Mouse (Mus musculus) heart, embryonic 14.5 days (tissue): Measurements from ENCODE around the gene Zfp316. TPM values are rescaled to one million over a fixed set of nuclear protein-coding genes. Genes with fewer than 3 reads are reported as not detected.

Source experiments
- ATAC-seq: fragments of 200-750 bp; cut with Nextera tagmentation; 2 replicates; pipeline ENCODE4 v1.8.0; 2017; ENCODE audit warnings: low read depth, moderate TSS enrichment; ENCODE audit not compliant: insufficient number of reproducible peaks, insufficient read depth, low FRiP score
- H3K27ac ChIP-seq, 2 experiments: fragments of 200-500 bp in 1 of 2; fragments of 300-500 bp in 1 of 2; sonication (generic) in 1 of 2; replicated peaks in 1 of 2; 2 replicates each; pipeline ENCODE4 v1.5.1; 2012 to 2014; ENCODE audit warnings: low read depth in 2 of 2, low read length in 2 of 2, control low read depth in 1 of 2, mild to moderate bottlenecking in 1 of 2, mixed read lengths in 1 of 2; ENCODE audit not compliant: control insufficient read depth in 1 of 2, insufficient read depth in 1 of 2
- H3K27me3 ChIP-seq: fragments of 300-500 bp; sonication (generic); 2 replicates; pipeline ENCODE4 v1.6.1; 2014; ENCODE audit warnings: mild to moderate bottlenecking, low read length, control low read depth; ENCODE audit not compliant: control insufficient read depth, insufficient read depth
- H3K36me3 ChIP-seq: fragments of 300-500 bp; sonication (generic); 2 replicates; pipeline ENCODE4 v1.6.1; 2014; ENCODE audit warnings: mild to moderate bottlenecking, control low read depth, low read length, mixed read lengths; ENCODE audit not compliant: control insufficient read depth, insufficient read depth
- H3K4me1 ChIP-seq, 2 experiments: fragments of 200-500 bp in 1 of 2; fragments of 300-500 bp in 1 of 2; sonication (generic) in 1 of 2; 2 replicates each; pipeline ENCODE4 v1.6.1; 2012 to 2014; ENCODE audit warnings: low read length in 2 of 2, control low read depth in 1 of 2, mixed read lengths in 1 of 2; ENCODE audit not compliant: control insufficient read depth in 2 of 2, insufficient read depth in 2 of 2
- H3K4me2 ChIP-seq: fragments of 300-500 bp; sonication (generic); 2 replicates; pipeline ENCODE4 v1.6.1; 2014; ENCODE audit warnings: mild to moderate bottlenecking, low read length
- H3K4me3 ChIP-seq, 2 experiments: fragments of 200-500 bp in 1 of 2; fragments of 300-500 bp in 1 of 2; sonication (generic) in 1 of 2; 2 replicates each; pipeline ENCODE4 v1.5.1; 2012 to 2014; ENCODE audit warnings: low read length in 2 of 2, mild to moderate bottlenecking in 2 of 2, control low read depth in 1 of 2, low read depth in 1 of 2, moderate library complexity in 1 of 2; ENCODE audit not compliant: control insufficient read depth in 1 of 2, insufficient read depth in 1 of 2
- H3K9ac ChIP-seq: fragments of 300-500 bp; sonication (generic); 2 replicates; pipeline ENCODE4 v1.6.1; 2014; ENCODE audit warnings: mild to moderate bottlenecking, low read length
- H3K9me3 ChIP-seq: fragments of 300-500 bp; sonication (generic); 2 replicates; pipeline ENCODE4 v1.6.1; 2016; ENCODE audit warnings: low read length, control low read depth; ENCODE audit not compliant: control insufficient read depth
- WGBS: fragments of 180-500 bp; shearing (Covaris S2); extraction: QIAGEN DNeasy Blood & Tissue Kit; methylation state at CpG from one replicate; pipeline ENCODE4 v1.1.7; 2014; 5-methylcytosine and 5-hydroxymethylcytosine counted together
- polyA plus RNA-seq: library from polyadenylated mRNA; unstranded; fragments of >200 nt; fragmentation: Nextera tagmentation; extraction: Ambion mirVana; gene quantifications from 2 replicates; pipeline ENCODE4 v1.2.1, GENCODE M21; 2014

Gene Zfp316
- polyA plus RNA-seq, 1 experiment from 2014 or later, result 1.6 TPM

- peak overlapping the region; percentile 21; the same call in 1 of the 2 replicates for H3K9ac ChIP-seq
- 5% methylated on average over 80 of the region's 81 CpGs for WGBS
Observed at GRCm38 (mm10) chr5:143253881-143254486, 15.8 kb downstream of the Zfp316 start.

GRCm38 (mm10) chr5:143253186-143253880, 16.5 kb downstream of the Zfp316 start:
- WGBS, result 3% methylated on average over 103 of the region's 103 CpGs
- H3K27me3 ChIP-seq, result peaks cover 77% of the 10 kb centered on the region
- H3K9me3 ChIP-seq, result no peaks in the 10 kb centered on the region
- no peak for ATAC-seq
- H3K4me2 ChIP-seq, result peak overlapping the region; percentile 80
- H3K36me3 ChIP-seq, result peaks cover 23% of the 10 kb centered on the region
- H3K4me3 ChIP-seq, result peak overlapping the region; percentile 29 to 46
- no peak overlapping the region for H3K27ac ChIP-seq
- peaks cover 2 to 21% of the 10 kb centered on the region in 2 experiments; a peak in 3 of 4 replicates for H3K4me1 ChIP-seq
- H3K9ac ChIP-seq, result peak overlapping the region; percentile 21; the same call in 1 of the 2 replicates

More at GRCm38 (mm10) chr5:143253881-143254486, 15.8 kb downstream of the Zfp316 start:
- Histone ChIP-seq H3K27me3 (peaks cover 77% of the 10 kb centered on the region), H3K4me1 (peaks cover 2 to 21% of the 10 kb centered on the region in 2 experiments; a peak in 3 of 4 replicates), H3K36me3 (peaks cover 20% of the 10 kb centered on the region), H3K4me3 (peak overlapping the region; percentile 29 to 46), H3K4me2 (peak overlapping the region; percentile 80), H3K27ac (no peak overlapping the region), H3K9me3 (no peaks in the 10 kb centered on the region)
- no peak for ATAC-seq

GRCm38 (mm10) chr5:143252791-143253185, 17.0 kb downstream of the Zfp316 start:
- Histone ChIP-seq H3K4me2 (peak overlapping the region; percentile 80; the same call in 1 of the 2 replicates), H3K9me3 (no peaks in the 10 kb centered on the region), H3K27me3 (peaks cover 72% of the 10 kb centered on the region), H3K4me3 (peak overlapping the region in 1 of 2 experiments; percentile 46; a peak in 2 of 4 replicates), H3K9ac (no peak overlapping the region), H3K36me3 (peaks cover 29% of the 10 kb centered on the region), H3K4me1 (peaks cover 2 to 21% of the 10 kb centered on the region in 2 experiments; a peak in 3 of 4 replicates), H3K27ac (no peak overlapping the region)
- WGBS, result 18% methylated on average over 18 of the region's 18 CpGs
- ATAC-seq, result no peak

GRCm38 (mm10) chr5:143252039-143252438, 17.8 kb downstream of the Zfp316 start:
- peaks cover 34% of the 10 kb centered on the region for H3K36me3 ChIP-seq
- WGBS, result 60% methylated on average over 6 of the region's 6 CpGs
- no peak for ATAC-seq
- H3K4me2 ChIP-seq, result no peak overlapping the region
- no peak overlapping the region for H3K27ac ChIP-seq
- peaks cover 64% of the 10 kb centered on the region for H3K27me3 ChIP-seq
- H3K4me1 ChIP-seq, result peaks cover 2 to 21% of the 10 kb centered on the region in 2 experiments; a peak in 3 of 4 replicates
- H3K9me3 ChIP-seq, result no peaks in the 10 kb centered on the region
- H3K9ac ChIP-seq, result no peak overlapping the region
- H3K4me3 ChIP-seq, result no peak overlapping the region

- no peak overlapping the region for H3K27ac ChIP-seq
- no peaks in the 10 kb centered on the region for H3K27me3 ChIP-seq
- no peaks in the 10 kb centered on the region for H3K4me1 ChIP-seq
- 95% methylated on average over 26 of the region's 26 CpGs for WGBS
- H3K4me3 ChIP-seq, result no peak overlapping the region
- no peak overlapping the region for H3K4me2 ChIP-seq
- 0 out of 2 replicates have a peak, but pooled peaks cover 2% of the 10 kb centered on the region for H3K9me3 ChIP-seq
- ATAC-seq, result no peak
- no peak overlapping the region for H3K9ac ChIP-seq
- H3K36me3 ChIP-seq, result peaks cover 89% of the 10 kb centered on the region
Observed at GRCm38 (mm10) chr5:143244926-143245325, 24.9 kb downstream of the Zfp316 start.

DNA sequence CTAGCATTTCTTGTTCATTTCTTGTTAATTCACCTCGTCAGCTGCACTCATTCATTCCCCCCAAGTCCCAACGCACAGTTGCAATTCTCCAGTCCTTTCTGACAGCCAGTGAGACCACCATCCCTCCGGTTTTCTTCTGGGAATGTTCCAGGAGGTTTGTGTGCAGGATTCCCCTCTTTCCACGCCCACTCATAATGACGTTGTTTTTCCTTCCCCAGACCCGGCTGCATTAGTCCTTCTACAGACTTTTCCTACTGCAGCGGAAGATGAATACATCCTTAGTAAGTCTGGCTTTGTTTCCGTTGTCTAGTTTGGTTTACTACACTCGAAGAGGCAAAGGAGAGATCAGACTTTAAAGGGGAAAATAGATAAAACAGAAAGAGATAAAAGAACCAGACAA, 33.8 kb downstream of the Zfp316 start:
- Histone ChIP-seq H3K27ac (no peak overlapping the region), H3K4me1 (peaks cover 7 to 9% of the 10 kb centered on the region in 2 experiments), H3K36me3 (peaks cover 44% of the 10 kb centered on the region), H3K9ac (peak overlapping the region; percentile 93), H3K4me2 (peak overlapping the region; percentile 92), H3K27me3 (no peaks in the 10 kb centered on the region), H3K9me3 (no peaks in the 10 kb centered on the region), H3K4me3 (peak overlapping the region; percentile 85 to 87; a peak in 3 of 4 replicates)
- no peak for ATAC-seq
- 36% methylated on average over 9 of the region's 9 CpGs for WGBS

DNA sequence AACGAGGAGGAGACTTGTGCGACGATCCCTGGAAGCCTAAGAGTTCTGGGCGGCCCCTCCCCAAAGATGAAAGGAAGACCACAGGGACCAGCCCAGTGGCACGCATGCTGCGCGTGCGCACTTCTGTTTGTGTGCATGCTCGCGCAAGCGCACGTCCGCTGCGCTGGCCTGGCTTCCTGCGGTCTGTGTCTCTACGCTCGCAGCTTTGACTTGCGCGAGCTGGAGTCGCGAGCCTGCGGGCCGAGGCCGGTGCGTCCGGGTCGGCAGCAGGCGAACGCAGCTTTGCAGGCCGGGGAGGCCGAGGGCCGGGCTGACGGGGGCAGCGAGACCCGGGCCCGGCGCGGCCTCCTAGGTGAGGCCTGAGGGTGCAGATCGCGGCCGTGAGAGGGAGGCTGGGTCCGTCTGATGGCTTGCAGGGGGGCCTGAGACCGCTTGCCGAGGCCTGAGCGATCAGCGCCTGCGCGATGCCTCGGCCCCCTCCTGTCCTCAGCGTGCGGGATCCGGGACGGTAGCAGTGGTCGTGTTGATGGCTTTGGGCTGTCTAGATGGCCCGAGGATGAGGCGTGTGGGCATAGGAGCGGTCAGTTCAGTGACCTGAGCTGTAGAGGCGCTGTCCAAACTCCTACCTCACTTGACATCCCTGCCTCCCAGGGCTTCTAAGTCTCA, 34.7 kb downstream of the Zfp316 start, which contains the start of gene Zfp12:
Gene Zfp12, plus strand, starts transcription at position 136 of the 666 bp plus-strand sequence.
- Histone ChIP-seq H3K9me3 (no peaks in the 10 kb centered on the region), H3K9ac (peak within 1 kb of the TSS; percentile 93), H3K27me3 (no peaks in the 10 kb centered on the region), H3K4me1 (peaks cover 7 to 9% of the 10 kb centered on the region in 2 experiments), H3K4me2 (peak within 1 kb of the TSS; percentile 92), H3K4me3 (peak within 1 kb of the TSS; percentile 85 to 87), H3K36me3 (peaks cover 35% of the 10 kb centered on the region), H3K27ac (peak within 1 kb of the TSS; percentile 91 to 95)
- peak; percentile 95 for ATAC-seq
- under 1% methylated on average over 58 of the region's 58 CpGs for WGBS
